Comparison of ENCODE assay signal across 9 mouse cellular contexts in genomic region chr6:112304751-112305150, GRCm38 (mm10). TPM values are rescaled to one million over a fixed set of nuclear protein-coding genes. Genes with fewer than 3 reads are reported as not detected.
DNase-seq lines count a peak whose midpoint lies in the region; ATAC-seq and TF ChIP-seq lines count a peak whose summit lies in the region.
"Had no signal": no experiment of that assay in that cellular context is flagged by ENCODE, and none has a peak within 500 bp of the region (broad histone marks: within the 10 kb centered on the region; RNA-seq: fewer than 3 reads in every experiment).

No protein-coding gene starts in this region.

- TF ChIP-seq POLR2A in brain, embryonic 14.5 days (IDR thresholded peaks at IDR 0.05; ENCODE audit: borderline replicate concordance, extremely low read depth, insufficient read depth, insufficient read length, poor library complexity, severe bottlenecking): no peak

- no peaks in the 10 kb centered on the region for H3K36me3 ChIP-seq in hindbrain, embryonic 16.5 days (ENCODE audit: control insufficient read depth, insufficient read depth, low read length)
- no peaks in the 10 kb centered on the region for H3K36me3 ChIP-seq in hindbrain, embryonic 13.5 days
- H3K36me3 ChIP-seq in intestine, embryonic 15.5 days: no peaks in the 10 kb centered on the region
- H3K36me3 ChIP-seq: neural tube, embryonic 12.5 days had no signal

- H3K9me3 ChIP-seq in hindbrain, embryonic 16.5 days (ENCODE audit: control insufficient read depth, low read length): no peaks in the 10 kb centered on the region
- H3K9me3 ChIP-seq in hindbrain, embryonic 13.5 days: no peaks in the 10 kb centered on the region
- H3K9me3 ChIP-seq in intestine, embryonic 15.5 days: no peaks in the 10 kb centered on the region
- H3K9me3 ChIP-seq: neural tube, embryonic 12.5 days had no signal

- H3K4me3 ChIP-seq in hindbrain, embryonic 16.5 days (ENCODE audit: low read length): no peak overlapping the region
- H3K4me3 ChIP-seq in hindbrain, embryonic 13.5 days: no peak overlapping the region
- H3K4me3 ChIP-seq in intestine, embryonic 15.5 days (replicated peaks): no peak overlapping the region
- H3K4me3 ChIP-seq: neural tube, embryonic 12.5 days had no signal

- no peaks in the 10 kb centered on the region for H3K27me3 ChIP-seq in hindbrain, embryonic 16.5 days (replicated peaks; ENCODE audit: control insufficient read depth, insufficient read depth, low read length)
- no peaks in the 10 kb centered on the region for H3K27me3 ChIP-seq in hindbrain, embryonic 13.5 days
- H3K27me3 ChIP-seq in intestine, embryonic 15.5 days (replicated peaks): no peaks in the 10 kb centered on the region
- H3K27me3 ChIP-seq: neural tube, embryonic 12.5 days had no signal

- WGBS in hindbrain, embryonic 16.5 days: 67% methylated on average over 8 of the region's 8 CpGs
- WGBS in hindbrain, embryonic 13.5 days: 70% methylated on average over 8 of the region's 8 CpGs
- 35% methylated on average over 8 of the region's 8 CpGs for WGBS in intestine, embryonic 15.5 days

- DNase-seq in brain, embryonic 14.5 days (ENCODE audit: low read depth): peak; percentile 19
- peak; percentile 59 for DNase-seq in lung, postnatal 25 days (ENCODE audit: low spot score)
- DNase-seq in thymus, postnatal 10 days (ENCODE audit: low spot score in 2 of 2): no peak
- DNase-seq in thymus, postnatal 4 days: no peak

- no peak for TF ChIP-seq CTCF in brain, embryonic 14.5 days (IDR thresholded peaks at IDR 0.05; ENCODE audit: borderline replicate concordance, extremely low read depth, insufficient read depth, insufficient read length)

- H3K27ac ChIP-seq in hindbrain, embryonic 16.5 days (ENCODE audit: low read depth, low read length): no peak overlapping the region
- H3K27ac ChIP-seq in hindbrain, embryonic 13.5 days: no peak overlapping the region
- H3K27ac ChIP-seq in intestine, embryonic 15.5 days: no peak overlapping the region
- H3K27ac ChIP-seq: neural tube, embryonic 12.5 days had no signal

- ATAC-seq in hindbrain, embryonic 16.5 days: peak; percentile 40; the same call in 1 of the 2 replicates
- no peak for ATAC-seq in hindbrain, embryonic 13.5 days (ENCODE audit: low FRiP score)
- ATAC-seq in intestine, embryonic 15.5 days: peak; percentile 43; the same call in 1 of the 2 replicates
- no peak for ATAC-seq in erythroid progenitor cell, adult 5-6 weeks (replicated peaks; ENCODE audit: low FRiP score, poor library complexity, severe bottlenecking)

- H3K9ac ChIP-seq in hindbrain, embryonic 16.5 days (ENCODE audit: low read depth, low read length): no peak overlapping the region
- H3K9ac ChIP-seq in hindbrain, embryonic 13.5 days: no peak overlapping the region
- H3K9ac ChIP-seq in intestine, embryonic 15.5 days: no peak overlapping the region
- H3K9ac ChIP-seq: neural tube, embryonic 12.5 days had no signal

- no peak overlapping the region for H3K4me2 ChIP-seq in hindbrain, embryonic 16.5 days (ENCODE audit: low read length)
- no peak overlapping the region for H3K4me2 ChIP-seq in hindbrain, embryonic 13.5 days
- H3K4me2 ChIP-seq in intestine, embryonic 15.5 days (replicated peaks): no peak overlapping the region
- H3K4me2 ChIP-seq: neural tube, embryonic 12.5 days had no signal

- H3K4me1 ChIP-seq in hindbrain, embryonic 16.5 days (ENCODE audit: control insufficient read depth, insufficient read depth, low read depth, low read length): no peaks in the 10 kb centered on the region
- H3K4me1 ChIP-seq in hindbrain, embryonic 13.5 days (replicated peaks): 0 out of 2 replicates have a peak, but pooled peaks cover 3% of the 10 kb centered on the region
- H3K4me1 ChIP-seq in intestine, embryonic 15.5 days (replicated peaks): peaks cover 9% of the 10 kb centered on the region
- H3K4me1 ChIP-seq: neural tube, embryonic 12.5 days had no signal

RNA-seq across cellular contexts. Expression of gene Lmcd1, which starts 31.2 kb away (rescaled TPM):
- polyA plus RNA-seq in hindbrain, embryonic 16.5 days (2015; fragmentation: Nextera tagmentation; extraction: Ambion mirVana): 10.3 and 13.4 TPM in 2 replicates
- 10.1 and 12.1 TPM in 2 replicates for polyA plus RNA-seq in hindbrain, embryonic 13.5 days (2015; fragmentation: Nextera tagmentation; extraction: Ambion mirVana)
- polyA plus RNA-seq in brain, embryonic 14.5 days (2012; rRNA removed): 6.5 and 7.5 TPM in 2 replicates
- 12.2 and 13.4 TPM in 2 replicates for polyA plus RNA-seq in intestine, embryonic 15.5 days (2015; fragmentation: Nextera tagmentation; extraction: Ambion mirVana)
- total RNA-seq in erythroid progenitor cell, adult 5-6 weeks (2015; ENCODE audit: low replicate concordance): not detected in 2 replicates
- not detected in 2 replicates for total RNA-seq in erythroid progenitor cell, adult 5-6 weeks (2017; ENCODE audit: low replicate concordance)

Comparison
In these comparisons a context has a peak if more than half of its experiments do, and no peak if none do; other contexts are left out.
1. ATAC-seq: peak in hindbrain, embryonic 16.5 days (single experiment) and intestine, embryonic 15.5 days (single experiment); none in hindbrain, embryonic 13.5 days (single experiment) and erythroid progenitor cell, adult 5-6 weeks (single experiment).
2. DNase-seq: peak in brain, embryonic 14.5 days (single experiment) and lung, postnatal 25 days (single experiment); none in thymus, postnatal 10 days (0 of 2) and thymus, postnatal 4 days (single experiment).